23 mouse cellular contexts compared by ENCODE assay signal in the genomic region with DNA sequence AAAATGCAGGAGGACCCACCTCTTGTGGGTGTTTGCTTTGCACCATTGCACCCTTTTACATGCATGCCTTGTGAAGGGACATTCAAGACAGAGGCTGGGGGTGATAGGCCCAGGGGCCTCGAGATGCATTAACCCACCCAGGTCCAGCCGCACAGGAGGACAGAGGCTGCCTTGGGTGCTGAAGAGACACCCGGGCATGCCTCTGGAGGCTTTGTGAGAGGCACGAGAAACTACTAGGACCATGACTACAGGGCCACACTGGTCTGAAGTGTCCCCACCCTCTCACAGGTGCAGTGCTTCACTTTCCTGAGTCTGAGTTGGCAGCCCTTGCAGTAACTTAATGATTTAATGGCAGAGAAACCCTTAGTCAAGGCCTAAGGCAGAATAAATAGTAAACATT. TPM values are rescaled to one million over a fixed set of nuclear protein-coding genes. Genes with fewer than 3 reads are reported as not detected.
DNase-seq lines count a peak whose midpoint lies in the region; ATAC-seq and TF ChIP-seq lines count a peak whose summit lies in the region.
"Had no signal": no experiment of that assay in that cellular context is flagged by ENCODE, and none has a peak within 500 bp of the region (broad histone marks: within the 10 kb centered on the region; RNA-seq: fewer than 3 reads in every experiment).

No protein-coding gene starts in this region.

- DNase-seq in cerebellum, adult 11-12 months = peak; percentile 46
- peak; percentile 53 for DNase-seq in cerebellum, adult 9-10 months
- DNase-seq in cerebellum, postnatal 10 days = no peak
- DNase-seq in urinary bladder, adult 18-20 months (ENCODE audit: low spot score in 2 of 2) = no peak
- DNase-seq: adrenal gland, adult 8-10 months; B cell, adult 2 months; cerebellum, adult 11 months; cerebellum, adult 9-11 months; forebrain, postnatal 0 days had no signal

- H3K36me3 ChIP-seq in intestine, embryonic 15.5 days = no peaks in the 10 kb centered on the region
- no peaks in the 10 kb centered on the region for H3K36me3 ChIP-seq in intestine, postnatal 0 days (ENCODE audit: control insufficient read depth, insufficient read depth)
- H3K36me3 ChIP-seq: embryonic facial prominence, embryonic 10.5 days; embryonic facial prominence, embryonic 12.5 days; forebrain, embryonic 15.5 days had no signal

- H3K4me3 ChIP-seq in intestine, embryonic 15.5 days (replicated peaks) = no peak overlapping the region
- H3K4me3 ChIP-seq in intestine, postnatal 0 days (ENCODE audit: low read depth, low read length) = no peak overlapping the region
- H3K4me3 ChIP-seq in embryonic fibroblast, embryonic 13.5 days (ENCODE audit: insufficient read depth, low read length) = no peak overlapping the region
- H3K4me3 ChIP-seq: embryonic facial prominence, embryonic 10.5 days; embryonic facial prominence, embryonic 12.5 days; erythroblast, embryonic 14.5 days; forebrain, embryonic 13.5 days; forebrain, embryonic 15.5 days had no signal

- 0 out of 2 replicates have a peak overlapping the region, but pooled peaks have one; percentile 1 for H3K27ac ChIP-seq in intestine, embryonic 15.5 days
- no peak overlapping the region for H3K27ac ChIP-seq in intestine, postnatal 0 days (ENCODE audit: low read depth, low read length)
- peak overlapping the region; percentile 20; the same call in 1 of the 2 replicates for H3K27ac ChIP-seq in embryonic fibroblast, embryonic 13.5 days (ENCODE audit: insufficient read depth, low read length)
- H3K27ac ChIP-seq: embryonic facial prominence, embryonic 10.5 days; embryonic facial prominence, embryonic 12.5 days; forebrain, embryonic 13.5 days; forebrain, embryonic 15.5 days had no signal

- WGBS in intestine, embryonic 15.5 days = 74% methylated on average over 4 of the region's 4 CpGs
- 86% methylated on average over 4 of the region's 4 CpGs for WGBS in intestine, postnatal 0 days

- H3K4me2 ChIP-seq in intestine, embryonic 15.5 days (replicated peaks) = no peak overlapping the region
- H3K4me2 ChIP-seq in intestine, postnatal 0 days (replicated peaks; ENCODE audit: low read depth) = no peak overlapping the region
- H3K4me2 ChIP-seq: embryonic facial prominence, embryonic 12.5 days; forebrain, embryonic 13.5 days; forebrain, embryonic 15.5 days had no signal

- H3K9ac ChIP-seq in intestine, embryonic 15.5 days = no peak overlapping the region
- H3K9ac ChIP-seq in intestine, postnatal 0 days (ENCODE audit: low read depth, low read length) = no peak overlapping the region
- H3K9ac ChIP-seq: embryonic facial prominence, embryonic 12.5 days; forebrain, embryonic 13.5 days; forebrain, embryonic 15.5 days; forebrain, postnatal 0 days had no signal

- H3K9me3 ChIP-seq in intestine, embryonic 15.5 days = no peaks in the 10 kb centered on the region
- H3K9me3 ChIP-seq in intestine, postnatal 0 days (ENCODE audit: control insufficient read depth) = no peaks in the 10 kb centered on the region
- H3K9me3 ChIP-seq: embryonic facial prominence, embryonic 10.5 days; embryonic facial prominence, embryonic 12.5 days; forebrain, embryonic 13.5 days; forebrain, embryonic 15.5 days; G1E had no signal

- H3K27me3 ChIP-seq in intestine, embryonic 15.5 days (replicated peaks) = no peaks in the 10 kb centered on the region
- H3K27me3 ChIP-seq in intestine, postnatal 0 days (replicated peaks; ENCODE audit: control insufficient read depth, insufficient read depth, low read length) = no peaks in the 10 kb centered on the region
- H3K27me3 ChIP-seq: CH12.LX; embryonic facial prominence, embryonic 12.5 days; forebrain, embryonic 13.5 days; forebrain, embryonic 15.5 days; Patski had no signal

- peaks cover 14% of the 10 kb centered on the region for H3K4me1 ChIP-seq in intestine, embryonic 15.5 days (replicated peaks)
- 0 out of 2 replicates have a peak, but pooled peaks cover 2% of the 10 kb centered on the region for H3K4me1 ChIP-seq in intestine, postnatal 0 days (replicated peaks; ENCODE audit: control insufficient read depth, insufficient read depth, low read length)
- H3K4me1 ChIP-seq in embryonic fibroblast, embryonic 13.5 days (ENCODE audit: control insufficient read depth, insufficient read depth, low read length) = peaks cover 11% of the 10 kb centered on the region

- no peak for ATAC-seq in cerebellum, adult (ENCODE audit: insufficient number of reproducible peaks, low FRiP score, low TSS enrichment)
- ATAC-seq in intestine, embryonic 15.5 days = no peak
- no peak for ATAC-seq in intestine, postnatal 0 days
- ATAC-seq: activated CD4-positive, CD25-positive, alpha-beta regulatory T cell, adult 4 months; CD4-positive, CD25-positive, alpha-beta regulatory T cell, adult 4 months; forebrain, embryonic 13.5 days; forebrain, embryonic 15.5 days; forebrain, postnatal 0 days; Patski had no signal

- no peak for TF ChIP-seq POLR2A in embryonic fibroblast, embryonic 13.5 days (IDR thresholded peaks at IDR 0.05; ENCODE audit: low read depth, low read length)

- no peak for TF ChIP-seq CTCF in intestine, postnatal 0 days (IDR thresholded peaks at IDR 0.05; ENCODE audit: low read depth)
- no peak for TF ChIP-seq CTCF in embryonic fibroblast, embryonic 13.5 days (IDR thresholded peaks at IDR 0.05; ENCODE audit: borderline replicate concordance, insufficient read depth, low read length)

RNA-seq across cellular contexts. Expression of a gene that starts 22.1 kb away (rescaled TPM):
- 14.4 and 16.9 TPM in 2 replicates for polyA plus RNA-seq in intestine, embryonic 15.5 days (2015; fragmentation: Nextera tagmentation; extraction: Ambion mirVana)
- polyA plus RNA-seq in intestine, postnatal 0 days (2015; fragmentation: Nextera tagmentation; extraction: Ambion mirVana) = 14.1 and 14.2 TPM in 2 replicates
- polyA plus RNA-seq in embryonic fibroblast, embryonic 13.5 days (2011; ENCODE audit: insufficient read length, low read depth, missing spikeins) = 21.1 and 23.1 TPM in 2 replicates

Comparison
In these comparisons a context has a peak if more than half of its experiments do, and no peak if none do; other contexts are left out.
1. DNase-seq: peak in cerebellum, adult 11-12 months (single experiment) and cerebellum, adult 9-10 months (single experiment); none in cerebellum, postnatal 10 days (0 of 2) and urinary bladder, adult 18-20 months (0 of 2).